Mouse (Mus musculus): ENCODE measurements around the gene Trim25. TPM values are rescaled to one million over a fixed set of nuclear protein-coding genes. Genes with fewer than 3 reads are reported as not detected.

Gene Trim25
- total and polyA plus RNA-seq, 3 experiments = 22.2 to 43.0 TPM; not detected in 1

- Histone ChIP-seq H3K4me3 (ENCODE audit: control insufficient read depth in 1 of 2, insufficient read depth in 1 of 2, low read depth in 2 of 2, low read length in 2 of 2) (peak overlapping the region; percentile 72 to 82), H3K9ac (ENCODE audit: control insufficient read depth, low read depth, low read length, poor library complexity, severe bottlenecking) (peak overlapping the region; percentile 76), H3K27me3 (ENCODE audit: control insufficient read depth in 1 of 2, insufficient read depth in 2 of 2, low read length in 2 of 2) (no peaks in the 10 kb centered on the region), H3K4me1 (ENCODE audit: control insufficient read depth in 1 of 2, insufficient read depth in 2 of 2, low read length in 2 of 2) (peaks cover 5 to 8% of the 10 kb centered on the region in 2 experiments), H3K9me3 (replicated peaks; ENCODE audit: insufficient read depth, low read length) (no peaks in the 10 kb centered on the region), H3K79me2 (ENCODE audit: control insufficient read depth, insufficient read depth, low read length, poor library complexity) (peaks cover 22% of the 10 kb centered on the region), H3K36me3 (ENCODE audit: control insufficient read depth in 1 of 2, insufficient read depth in 2 of 2, low read length in 2 of 2) (peaks cover 0 to 24% of the 10 kb centered on the region in 2 experiments; a peak in 2 of 4 replicates), H3K27ac (ENCODE audit: control insufficient read depth, low read depth, low read length) (peak overlapping the region; percentile 17)
- TF ChIP-seq CHD2 (IDR thresholded peaks at IDR 0.05; ENCODE audit: low read length) = peak; percentile 82
- TF ChIP-seq SIN3A (IDR thresholded peaks at IDR 0.05; ENCODE audit: low read length) = peak; percentile 70
- 0 out of 2 replicates have a peak, but pooled peaks have one; percentile 9 for TF ChIP-seq MAX (IDR thresholded peaks at IDR 0.05; ENCODE audit: low read length)
- TF ChIP-seq ELF1 (IDR thresholded peaks at IDR 0.05; ENCODE audit: low read depth, low read length) = no peak
- no peak for TF ChIP-seq JUND (IDR thresholded peaks at IDR 0.05; ENCODE audit: low read depth, low read length)
- peak; percentile 78 for TF ChIP-seq NRF1 (IDR thresholded peaks at IDR 0.05; ENCODE audit: insufficient read depth, low read depth, low read length, poor library complexity, severe bottlenecking)
- peak; percentile 57; the same call in 1 of the 2 replicates for TF ChIP-seq GATA1 (IDR thresholded peaks at IDR 0.05; ENCODE audit: low read depth, low read length)
- TF ChIP-seq POLR2A (IDR thresholded peaks at IDR 0.05; ENCODE audit: control insufficient read depth in 1 of 2, insufficient read depth in 1 of 2, low read depth in 1 of 2, low read length in 2 of 2, poor library complexity in 1 of 2) = peak; percentile 73 to 77
- TF ChIP-seq ETS1 (IDR thresholded peaks at IDR 0.05; ENCODE audit: low read depth, low read length) = no peak
- no peak for TF ChIP-seq BHLHE40 (IDR thresholded peaks at IDR 0.05; ENCODE audit: borderline replicate concordance, low read depth, low read length)
- peak; percentile 78 for TF ChIP-seq ZMIZ1 (IDR thresholded peaks at IDR 0.05; ENCODE audit: low read depth, low read length)
- peak; percentile 14; the same call in 1 of the 2 replicates for TF ChIP-seq MXI1 (IDR thresholded peaks at IDR 0.05; ENCODE audit: low read depth, low read length)
- TF ChIP-seq USF2 (IDR thresholded peaks at IDR 0.05; ENCODE audit: borderline replicate concordance in 1 of 2, insufficient read depth in 1 of 2, low read depth in 1 of 2, low read length in 2 of 2) = no peak
- TF ChIP-seq ZNF384 (IDR thresholded peaks at IDR 0.05; ENCODE audit: low read depth, low read length) = no peak
- TF ChIP-seq HCFC1 (IDR thresholded peaks at IDR 0.05; ENCODE audit: low read depth, low read length) = peak; percentile 72
- TF ChIP-seq ZKSCAN1 (IDR thresholded peaks at IDR 0.05; ENCODE audit: low read depth, low read length) = no peak
- no peak for TF ChIP-seq UBTF (IDR thresholded peaks at IDR 0.05; ENCODE audit: borderline replicate concordance, insufficient read depth, low read depth, low read length)
- no peak for TF ChIP-seq CHD1 (IDR thresholded peaks at IDR 0.05; ENCODE audit: low read depth, low read length)
- TF ChIP-seq TBP (IDR thresholded peaks at IDR 0.05; ENCODE audit: low read depth, low read length) = 0 out of 2 replicates have a peak, but pooled peaks have one; percentile 8
- no peak; the same call in none of the 2 replicates for TF ChIP-seq MAZ (IDR thresholded peaks at IDR 0.05; ENCODE audit: low read depth, low read length)
- no peak for TF ChIP-seq ZC3H11A (IDR thresholded peaks at IDR 0.05; ENCODE audit: low read depth, low read length)
- no peak for TF ChIP-seq TAL1 (IDR thresholded peaks at IDR 0.05; ENCODE audit: low read length)
- peak; percentile 77; the same call in 1 of the 2 replicates for TF ChIP-seq POLR2AphosphoS2 (IDR thresholded peaks at IDR 0.05; ENCODE audit: low read length)
- peak; percentile 73 for TF ChIP-seq NELFE (IDR thresholded peaks at IDR 0.05; ENCODE audit: low read depth, low read length)
- TF ChIP-seq E2F4 (IDR thresholded peaks at IDR 0.05; ENCODE audit: borderline replicate concordance, low read depth, low read length) = no peak
- no peak; a peak in 1 of 4 replicates for TF ChIP-seq EP300 (IDR thresholded peaks at IDR 0.05; ENCODE audit: low read depth in 1 of 2, low read length in 2 of 2)
- peak; percentile 36; the same call in 1 of the 2 replicates for TF ChIP-seq TCF12 (IDR thresholded peaks at IDR 0.05; ENCODE audit: low read depth, low read length)
- DNase-seq (ENCODE audit: low read depth, low spot score) = peak; percentile 98
Measured at GRCm38 (mm10) chr11:89060423-89061089, 61.4 kb downstream of the Trim25 start.
